10 mouse cellular contexts compared by ENCODE assay signal in genomic region chr5:135935641-135936190, GRCm38 (mm10). TPM values are rescaled to one million over a fixed set of nuclear protein-coding genes. Genes with fewer than 3 reads are reported as not detected.
DNase-seq lines count a peak whose midpoint lies in the region; ATAC-seq and TF ChIP-seq lines count a peak whose summit lies in the region.
"Had no signal": no experiment of that assay in that cellular context is flagged by ENCODE, and none has a peak within 500 bp of the region (broad histone marks: within the 10 kb centered on the region; RNA-seq: fewer than 3 reads in every experiment).

No protein-coding gene starts in this region.

- no peaks in the 10 kb centered on the region; the same call in 1 of the 2 replicates for H3K36me3 ChIP-seq in forebrain, embryonic 11.5 days (ENCODE audit: control insufficient read depth, insufficient read depth, low read length)
- H3K36me3 ChIP-seq in forebrain, postnatal 0 days (ENCODE audit: insufficient read depth) = peaks cover 8% of the 10 kb centered on the region
- peaks cover 18% of the 10 kb centered on the region for H3K36me3 ChIP-seq in neural tube, embryonic 13.5 days
- peaks cover 18% of the 10 kb centered on the region for H3K36me3 ChIP-seq in liver, embryonic 13.5 days

- H3K9me3 ChIP-seq in forebrain, embryonic 11.5 days (ENCODE audit: control insufficient read depth, low read length) = no peaks in the 10 kb centered on the region
- no peaks in the 10 kb centered on the region for H3K9me3 ChIP-seq in forebrain, postnatal 0 days (ENCODE audit: low read length)
- H3K9me3 ChIP-seq in neural tube, embryonic 13.5 days = no peaks in the 10 kb centered on the region
- H3K9me3 ChIP-seq in liver, embryonic 13.5 days (replicated peaks) = no peaks in the 10 kb centered on the region

- H3K27me3 ChIP-seq in forebrain, embryonic 11.5 days (ENCODE audit: control insufficient read depth, insufficient read depth, low read length) = no peaks in the 10 kb centered on the region
- no peaks in the 10 kb centered on the region for H3K27me3 ChIP-seq in forebrain, postnatal 0 days (ENCODE audit: insufficient read depth, low read length)
- H3K27me3 ChIP-seq in neural tube, embryonic 13.5 days = no peaks in the 10 kb centered on the region
- no peaks in the 10 kb centered on the region for H3K27me3 ChIP-seq in liver, embryonic 13.5 days

- peak overlapping the region; percentile 79; the same call in 1 of the 2 replicates for H3K9ac ChIP-seq in forebrain, embryonic 11.5 days (ENCODE audit: low read length)
- H3K9ac ChIP-seq in forebrain, postnatal 0 days = no peak overlapping the region
- no peak overlapping the region for H3K9ac ChIP-seq in neural tube, embryonic 13.5 days
- H3K9ac ChIP-seq in liver, embryonic 13.5 days = 0 out of 2 replicates have a peak overlapping the region, but pooled peaks have one; percentile 95

- no peak for ATAC-seq in forebrain, embryonic 11.5 days (replicated peaks; ENCODE audit: low FRiP score)
- ATAC-seq in forebrain, postnatal 0 days = no peak
- ATAC-seq in neural tube, embryonic 13.5 days (ENCODE audit: low read depth) = no peak
- no peak for ATAC-seq in liver, embryonic 13.5 days (ENCODE audit: low read depth)

- H3K4me1 ChIP-seq in forebrain, embryonic 11.5 days (replicated peaks; ENCODE audit: control insufficient read depth, insufficient read depth, low read length) = peaks cover 7% of the 10 kb centered on the region; the same call in 1 of the 2 replicates
- H3K4me1 ChIP-seq in forebrain, postnatal 0 days (ENCODE audit: insufficient read depth) = peaks cover 7% of the 10 kb centered on the region
- H3K4me1 ChIP-seq in neural tube, embryonic 13.5 days (replicated peaks) = peaks cover 30% of the 10 kb centered on the region
- H3K4me1 ChIP-seq in liver, embryonic 13.5 days (replicated peaks) = peaks cover 37% of the 10 kb centered on the region

- WGBS in forebrain, embryonic 11.5 days = 88% methylated on average over 6 of the region's 6 CpGs
- 78% methylated on average over 6 of the region's 6 CpGs for WGBS in forebrain, postnatal 0 days
- WGBS in neural tube, embryonic 13.5 days = 78% methylated on average over 6 of the region's 6 CpGs
- 70% methylated on average over 6 of the region's 6 CpGs for WGBS in liver, embryonic 13.5 days (ENCODE audit: insufficient replicate concordance)

- no peak overlapping the region for H3K4me2 ChIP-seq in forebrain, embryonic 11.5 days (ENCODE audit: low read depth, low read length, severe bottlenecking)
- H3K4me2 ChIP-seq in forebrain, postnatal 0 days (ENCODE audit: low read depth) = no peak overlapping the region
- no peak overlapping the region for H3K4me2 ChIP-seq in neural tube, embryonic 13.5 days
- peak overlapping the region; percentile 93 for H3K4me2 ChIP-seq in liver, embryonic 13.5 days

- H3K27ac ChIP-seq in forebrain, embryonic 11.5 days (ENCODE audit: low read depth, low read length) = no peak overlapping the region
- H3K27ac ChIP-seq in forebrain, postnatal 0 days (ENCODE audit: low read depth, low read length) = no peak overlapping the region
- peak overlapping the region; percentile 98 for H3K27ac ChIP-seq in neural tube, embryonic 13.5 days (replicated peaks)
- peak overlapping the region; percentile 98 for H3K27ac ChIP-seq in liver, embryonic 13.5 days

- TF ChIP-seq CTCF in forebrain, postnatal 0 days (IDR thresholded peaks at IDR 0.05; ENCODE audit: low read depth) = no peak

- no peak for DNase-seq in forebrain, embryonic 11.5 days (ENCODE audit: low spot score)
- no peak for DNase-seq in forebrain, postnatal 0 days
- DNase-seq in neural tube, embryonic 10.5 days (ENCODE audit: extremely low spot score, low spot score) = no peak
- DNase-seq in liver, embryonic 13.5 days = no peak
- no peak for DNase-seq in ovary, postnatal 10 days (ENCODE audit: low spot score)
- no peak for DNase-seq in frontal cortex, postnatal 14 days (ENCODE audit: low spot score in 2 of 2)
- no peak for DNase-seq in c-Kit-positive CD71-positive TER-119-positive erythroid progenitor cells, embryonic 14.5 days (ENCODE audit: low spot score)
- DNase-seq: adrenal gland, postnatal 36 days had no signal

- no peak overlapping the region for H3K4me3 ChIP-seq in forebrain, embryonic 11.5 days (ENCODE audit: low read depth, low read length)
- H3K4me3 ChIP-seq in forebrain, postnatal 0 days (ENCODE audit: low read depth, low read length) = no peak overlapping the region
- no peak overlapping the region for H3K4me3 ChIP-seq in neural tube, embryonic 13.5 days
- peak overlapping the region; percentile 98 for H3K4me3 ChIP-seq in liver, embryonic 13.5 days (replicated peaks)

RNA-seq across cellular contexts. Expression of gene Ywhag, which starts 1.3 kb away (rescaled TPM):
- polyA plus RNA-seq in forebrain, embryonic 11.5 days (2014; fragmentation: Nextera tagmentation; extraction: Ambion mirVana) = 147 and 161 TPM in 2 replicates
- 220 and 286 TPM in 2 replicates for total RNA-seq in forebrain, postnatal 0 days (2014; rRNA removed)
- 603 and 867 TPM in 2 replicates for polyA plus RNA-seq in forebrain, postnatal 0 days (2015; fragmentation: Nextera tagmentation; extraction: Ambion mirVana)
- 665 and 740 TPM in 2 replicates for polyA plus RNA-seq in neural tube, embryonic 13.5 days (2015; fragmentation: Nextera tagmentation; extraction: Ambion mirVana)
- polyA plus RNA-seq in liver, embryonic 13.5 days (2015; fragmentation: Nextera tagmentation; extraction: Ambion mirVana) = 80.8 and 100 TPM in 2 replicates

RNA-seq across cellular contexts. Expression of gene Ssc4d, which starts 38.6 kb away (rescaled TPM):
- 1.2 and 1.5 TPM in 2 replicates for polyA plus RNA-seq in forebrain, embryonic 11.5 days (2014; fragmentation: Nextera tagmentation; extraction: Ambion mirVana)
- total RNA-seq in forebrain, postnatal 0 days (2014; rRNA removed) = 6.5 and 7.0 TPM in 2 replicates
- 2.5 and 4.0 TPM in 2 replicates for polyA plus RNA-seq in forebrain, postnatal 0 days (2015; fragmentation: Nextera tagmentation; extraction: Ambion mirVana)
- polyA plus RNA-seq in neural tube, embryonic 13.5 days (2015; fragmentation: Nextera tagmentation; extraction: Ambion mirVana) = 0.79 and 1.9 TPM in 2 replicates
- 1.8 TPM in 2 replicates for polyA plus RNA-seq in liver, embryonic 13.5 days (2015; fragmentation: Nextera tagmentation; extraction: Ambion mirVana)

RNA-seq across cellular contexts. Expression of gene Zp3, which starts 44.2 kb away (rescaled TPM):
- not detected in 2 replicates for polyA plus RNA-seq in forebrain, embryonic 11.5 days (2014; fragmentation: Nextera tagmentation; extraction: Ambion mirVana)
- total RNA-seq in forebrain, postnatal 0 days (2014; rRNA removed) = 0.14 TPM in 1 of 2 replicates, not detected in the other
- polyA plus RNA-seq in forebrain, postnatal 0 days (2015; fragmentation: Nextera tagmentation; extraction: Ambion mirVana) = 0.14 and 0.23 TPM in 2 replicates
- polyA plus RNA-seq in neural tube, embryonic 13.5 days (2015; fragmentation: Nextera tagmentation; extraction: Ambion mirVana) = 0.14 TPM in 1 of 2 replicates, not detected in the other
- polyA plus RNA-seq in liver, embryonic 13.5 days (2015; fragmentation: Nextera tagmentation; extraction: Ambion mirVana) = not detected in 2 replicates
- total RNA-seq: adrenal gland, postnatal 36 days; left cerebral cortex, postnatal 14 days had no signal

RNA-seq across cellular contexts. Expression of gene Hspb1, which starts 48.0 kb away (rescaled TPM):
- polyA plus RNA-seq in forebrain, embryonic 11.5 days (2014; fragmentation: Nextera tagmentation; extraction: Ambion mirVana) = 11.4 and 11.8 TPM in 2 replicates
- 9.8 and 11.5 TPM in 2 replicates for total RNA-seq in forebrain, postnatal 0 days (2014; rRNA removed)
- polyA plus RNA-seq in forebrain, postnatal 0 days (2015; fragmentation: Nextera tagmentation; extraction: Ambion mirVana) = 9.2 and 11.2 TPM in 2 replicates
- 15.8 and 19.3 TPM in 2 replicates for polyA plus RNA-seq in neural tube, embryonic 13.5 days (2015; fragmentation: Nextera tagmentation; extraction: Ambion mirVana)
- 6.4 and 7.3 TPM in 2 replicates for polyA plus RNA-seq in liver, embryonic 13.5 days (2015; fragmentation: Nextera tagmentation; extraction: Ambion mirVana)

RNA-seq across cellular contexts. Expression of gene Dtx2, which starts 58.9 kb away (rescaled TPM):
- 35.4 and 37.0 TPM in 2 replicates for polyA plus RNA-seq in forebrain, embryonic 11.5 days (2014; fragmentation: Nextera tagmentation; extraction: Ambion mirVana)
- total RNA-seq in forebrain, postnatal 0 days (2014; rRNA removed) = 19.5 and 25.3 TPM in 2 replicates
- polyA plus RNA-seq in forebrain, postnatal 0 days (2015; fragmentation: Nextera tagmentation; extraction: Ambion mirVana) = 17.6 and 20.0 TPM in 2 replicates
- polyA plus RNA-seq in neural tube, embryonic 13.5 days (2015; fragmentation: Nextera tagmentation; extraction: Ambion mirVana) = 25.6 and 26.5 TPM in 2 replicates
- 6.7 and 7.0 TPM in 2 replicates for polyA plus RNA-seq in liver, embryonic 13.5 days (2015; fragmentation: Nextera tagmentation; extraction: Ambion mirVana)

Comparison
In these comparisons a context has a peak if more than half of its experiments do, and no peak if none do; other contexts are left out.
1. H3K9ac ChIP-seq: peak in forebrain, embryonic 11.5 days (single experiment) and liver, embryonic 13.5 days (single experiment); none in forebrain, postnatal 0 days (single experiment) and neural tube, embryonic 13.5 days (single experiment).
2. H3K27ac ChIP-seq: peak in neural tube, embryonic 13.5 days (single experiment) and liver, embryonic 13.5 days (single experiment); none in forebrain, embryonic 11.5 days (single experiment) and forebrain, postnatal 0 days (single experiment).